Mouse (Mus musculus) left cerebral cortex, adult 2 months (tissue): ENCODE data around the gene Alg9. TPM values are rescaled to one million over a fixed set of nuclear protein-coding genes. Genes with fewer than 3 reads are reported as not detected.

Source experiments
- DNase-seq, 2 experiments: peaks; one replicate each; pipeline ENCODE4 v3.0.0; 2021 to 2022; ENCODE audit warnings: low spot score in 2 of 2, mixed read lengths in 1 of 2; ENCODE audit errors: extremely low spot score in 1 of 2
- H3K27ac ChIP-seq: fragments of 200-600 bp; 2 replicates; pipeline ENCODE4 v1.8.1; 2022
- H3K4me3 ChIP-seq: fragments of 200-600 bp; 2 replicates; pipeline ENCODE4 v1.8.1; 2022
- CTCF ChIP-seq: fragments of 200-600 bp; IDR thresholded peaks from 2 replicates; pipeline ENCODE4 v1.8.1; 2022; ENCODE audit warnings: antibody characterized with exemption, mild to moderate bottlenecking, moderate library complexity
- intact Hi-C: fragments of 180-260 bp; cut with DNase I; formaldehyde crosslinking; loops from one replicate; pipeline ENCODE4 v1.15.1; 2025
- total RNA-seq, 2 experiments: library from RNA; stranded (reverse); gene quantifications; 2 replicates each; pipeline ENCODE4 v1.2.3; 2021

The Alg9 gene
- total RNA-seq, 2 experiments from 2014 or later, result 25.4 to 26.7 TPM

GRCm38 (mm10) chr9:50857082-50857641, 82.3 kb downstream of the Alg9 start:
- TF ChIP-seq CTCF, result no peak
- peak overlapping the region; percentile 92 for H3K27ac ChIP-seq
- peak overlapping the region; percentile 99 for H3K4me3 ChIP-seq
- intact Hi-C loops, result no loop called here
- DNase-seq, result peak in 1 of 2 experiments; percentile 59

GRCm38 (mm10) chr9:50858681-50859080, 83.9 kb downstream of the Alg9 start:
- no peak overlapping the region for H3K4me3 ChIP-seq
- no peak for DNase-seq
- intact Hi-C loops, result no loop called here
- H3K27ac ChIP-seq, result no peak overlapping the region
- no peak for TF ChIP-seq CTCF

- DNase-seq, result no peak
Observed at GRCm38 (mm10) chr9:50861119-50861839, 86.5 kb downstream of the Alg9 start.

GRCm38 (mm10) chr9:50863824-50864223, 89.0 kb downstream of the Alg9 start:
- Histone ChIP-seq H3K4me3 (no peak overlapping the region), H3K27ac (no peak overlapping the region)
- no peak for DNase-seq
- intact Hi-C loops, result no loop called here
- TF ChIP-seq CTCF, result no peak

More at GRCm38 (mm10) chr9:50861119-50861839, 86.5 kb downstream of the Alg9 start:
- Histone ChIP-seq H3K4me3 (no peak overlapping the region), H3K27ac (no peak overlapping the region)
- intact Hi-C loops, result no loop called here
- no peak for TF ChIP-seq CTCF

- intact Hi-C loops, result no loop called here
- no peak for TF ChIP-seq CTCF
- no peak overlapping the region for H3K27ac ChIP-seq
- no peak overlapping the region for H3K4me3 ChIP-seq
- DNase-seq, result no peak
Observed at GRCm38 (mm10) chr9:50864877-50865276, 90.1 kb downstream of the Alg9 start.

GRCm38 (mm10) chr9:50865803-50866202, 91.0 kb downstream of the Alg9 start:
- no peak for TF ChIP-seq CTCF
- Histone ChIP-seq H3K4me3 (no peak overlapping the region), H3K27ac (no peak overlapping the region)
- no peak for DNase-seq
- intact Hi-C loops, result no loop called here

GRCm38 (mm10) chr9:50867015-50867414, 92.2 kb downstream of the Alg9 start:
- intact Hi-C loops, result no loop called here
- Histone ChIP-seq H3K27ac (no peak overlapping the region), H3K4me3 (no peak overlapping the region)
- DNase-seq, result no peak
- no peak for TF ChIP-seq CTCF

- no peak for TF ChIP-seq CTCF
- DNase-seq, result no peak
- Histone ChIP-seq H3K27ac (no peak overlapping the region), H3K4me3 (no peak overlapping the region)
- intact Hi-C loops, result no loop called here
Observed at GRCm38 (mm10) chr9:50868182-50868581, 93.4 kb downstream of the Alg9 start.

GRCm38 (mm10) chr9:50873210-50873609, 98.4 kb downstream of the Alg9 start:
- intact Hi-C loops, result no loop called here
- Histone ChIP-seq H3K27ac (no peak overlapping the region), H3K4me3 (no peak overlapping the region)
- DNase-seq, result no peak
- TF ChIP-seq CTCF, result no peak

- no peak overlapping the region for H3K27ac ChIP-seq
- H3K4me3 ChIP-seq, result no peak overlapping the region
- no peak for TF ChIP-seq CTCF
- intact Hi-C loops, result no loop called here
- no peak for DNase-seq
Observed at GRCm38 (mm10) chr9:50874031-50874430, 99.2 kb downstream of the Alg9 start.

- no peak overlapping the region for H3K4me3 ChIP-seq
- intact Hi-C loops, result no loop called here
- DNase-seq, result no peak
- no peak for TF ChIP-seq CTCF
- no peak overlapping the region for H3K27ac ChIP-seq
Observed at GRCm38 (mm10) chr9:50875470-50875869, 100.7 kb downstream of the Alg9 start.

GRCm38 (mm10) chr9:50876287-50876686, 101.5 kb downstream of the Alg9 start:
- no peak overlapping the region for H3K4me3 ChIP-seq
- no peak for DNase-seq
- no peak overlapping the region for H3K27ac ChIP-seq
- no peak for TF ChIP-seq CTCF
- intact Hi-C loops, result no loop called here

- no peak overlapping the region for H3K4me3 ChIP-seq
- no peak for TF ChIP-seq CTCF
Observed at GRCm38 (mm10) chr9:50877431-50877830, 102.6 kb downstream of the Alg9 start.

More at GRCm38 (mm10) chr9:50877431-50877830, 102.6 kb downstream of the Alg9 start:
- no peak for DNase-seq
- intact Hi-C loops, result no loop called here
- no peak overlapping the region for H3K27ac ChIP-seq
